Mouse (Mus musculus): Measurements from ENCODE around the gene Cacfd1.

GRCm38 (mm10) chr2:27027618-27028436, 18.1 kb downstream of the Cacfd1 start, which contains the start of gene Slc2a6:
- TF ChIP-seq CTCF (IDR thresholded peaks at IDR 0.05) (no peak), EP300 (IDR thresholded peaks at IDR 0.05) (no peak)

All from lung, postnatal 0 days (tissue).